Mouse (Mus musculus) mouse embryonic stem cell (cell line): Measurements from ENCODE around the gene Abcf1.

Experiments used
- in situ Hi-C, 2 experiments: fragments of 300-500 bp; cut with MboI; formaldehyde crosslinking; loops; 1 replicate in 1 of 2; 3 replicates in 1 of 2; pipeline ENCODE4 v1.14.3; 2019 to 2020; ENCODE audit warnings: low sequenced_read_pairs in 2 of 2, low pct_unique_long_range_greater_than_20kb in 1 of 2, mixed read lengths in 1 of 2; ENCODE audit not compliant: unreplicated experiment in 1 of 2

Gene Abcf1

GRCm38 (mm10) chr17:35923281-35923680, 46.3 kb downstream of the Abcf1 start:
- in situ Hi-C loops, result no loop called here

GRCm38 (mm10) chr17:35922566-35922965, 47.0 kb downstream of the Abcf1 start:
- in situ Hi-C loops, result no loop called here

- in situ Hi-C loops, result no loop called here
Observed at GRCm38 (mm10) chr17:35921710-35922109, 47.9 kb downstream of the Abcf1 start.

- in situ Hi-C loops, result no loop called here
Observed at GRCm38 (mm10) chr17:35920862-35921562, 48.5 kb downstream of the Abcf1 start.

- in situ Hi-C loops, result no loop called here
Observed at GRCm38 (mm10) chr17:35920384-35920783, 49.2 kb downstream of the Abcf1 start.

- in situ Hi-C loops, result no loop called here
Observed at GRCm38 (mm10) chr17:35919864-35920301, 49.7 kb downstream of the Abcf1 start.

GRCm38 (mm10) chr17:35919060-35919715, 50.4 kb downstream of the Abcf1 start:
- in situ Hi-C loops, result no loop called here

GRCm38 (mm10) chr17:35918276-35919059, 51.1 kb downstream of the Abcf1 start:
- in situ Hi-C loops, result no loop called here

- in situ Hi-C loops, result no loop called here
Observed at GRCm38 (mm10) chr17:35917463-35918251, 51.9 kb downstream of the Abcf1 start.

- in situ Hi-C loops, result no loop called here
Observed at GRCm38 (mm10) chr17:35917143-35917462, 52.5 kb downstream of the Abcf1 start.

- in situ Hi-C loops, result no loop called here
Observed at GRCm38 (mm10) chr17:35916297-35917142, 53.0 kb downstream of the Abcf1 start, which contains the start of the genes Mrps18b and Ppp1r10. TSS of gene Mrps18b (minus strand) at chr17:35916389. TSS of gene Ppp1r10 (plus strand) at chr17:35916434.

- in situ Hi-C loops, result no loop called here
Observed at GRCm38 (mm10) chr17:35915538-35916296, 53.8 kb downstream of the Abcf1 start.

- in situ Hi-C loops, result no loop called here
Observed at GRCm38 (mm10) chr17:35914975-35915374, 54.6 kb downstream of the Abcf1 start.

GRCm38 (mm10) chr17:35909919-35910369, 59.6 kb downstream of the Abcf1 start, which contains the start of gene Atat1:
TSS of gene Atat1 (minus strand) at chr17:35910075.
- in situ Hi-C loops, result no loop called here

- in situ Hi-C loops, result no loop called here
Observed at GRCm38 (mm10) chr17:35909186-35909918, 60.2 kb downstream of the Abcf1 start.

GRCm38 (mm10) chr17:35907609-35908008, 62.0 kb downstream of the Abcf1 start:
- in situ Hi-C loops, result no loop called here
